Mouse (Mus musculus): ENCODE data around the gene Tmem59.

Tmem59 gene

DNA sequence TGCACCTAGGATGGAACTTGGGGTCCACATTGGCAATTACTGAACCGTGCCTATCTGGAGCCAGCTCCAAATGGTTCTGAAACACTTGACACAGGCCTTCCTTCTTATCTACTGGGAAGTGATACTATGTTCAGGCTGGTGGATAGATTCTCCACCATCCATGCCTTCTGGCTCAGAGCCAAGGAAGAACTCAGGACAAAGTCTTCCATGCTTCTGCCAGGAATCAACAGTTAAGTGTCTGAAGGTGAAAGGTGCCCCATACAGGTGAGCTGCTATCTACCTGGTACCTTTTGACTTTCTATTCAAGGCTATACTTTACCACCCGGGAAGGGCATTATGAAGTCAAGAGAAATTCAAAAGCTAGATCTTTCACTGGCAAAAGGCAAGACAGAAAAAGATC, 60.1 kb downstream of the Tmem59 start:
- no peak for DNase-seq (ENCODE audit: low spot score in 2 of 2)

DNA sequence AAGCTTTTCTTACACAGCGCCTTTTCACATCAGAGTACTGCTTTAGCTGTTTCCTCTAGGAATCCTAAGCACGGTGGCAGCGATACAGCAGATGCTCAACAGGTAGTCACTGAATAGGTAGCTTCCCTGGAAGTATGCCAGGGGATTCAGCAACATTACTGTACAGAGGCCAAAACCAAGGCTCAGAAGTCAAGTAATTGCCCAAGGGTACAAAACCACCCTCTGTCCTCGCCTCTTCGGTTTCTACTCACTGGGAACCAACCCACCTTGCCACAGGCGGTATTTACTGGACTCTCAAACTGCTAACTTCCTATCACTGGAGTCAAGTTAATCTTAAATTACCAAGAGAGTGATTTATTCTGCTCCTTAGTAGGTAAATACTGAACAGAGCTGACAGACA, 62.0 kb downstream of the Tmem59 start:
- no peak for DNase-seq (ENCODE audit: low spot score in 2 of 2)

DNA sequence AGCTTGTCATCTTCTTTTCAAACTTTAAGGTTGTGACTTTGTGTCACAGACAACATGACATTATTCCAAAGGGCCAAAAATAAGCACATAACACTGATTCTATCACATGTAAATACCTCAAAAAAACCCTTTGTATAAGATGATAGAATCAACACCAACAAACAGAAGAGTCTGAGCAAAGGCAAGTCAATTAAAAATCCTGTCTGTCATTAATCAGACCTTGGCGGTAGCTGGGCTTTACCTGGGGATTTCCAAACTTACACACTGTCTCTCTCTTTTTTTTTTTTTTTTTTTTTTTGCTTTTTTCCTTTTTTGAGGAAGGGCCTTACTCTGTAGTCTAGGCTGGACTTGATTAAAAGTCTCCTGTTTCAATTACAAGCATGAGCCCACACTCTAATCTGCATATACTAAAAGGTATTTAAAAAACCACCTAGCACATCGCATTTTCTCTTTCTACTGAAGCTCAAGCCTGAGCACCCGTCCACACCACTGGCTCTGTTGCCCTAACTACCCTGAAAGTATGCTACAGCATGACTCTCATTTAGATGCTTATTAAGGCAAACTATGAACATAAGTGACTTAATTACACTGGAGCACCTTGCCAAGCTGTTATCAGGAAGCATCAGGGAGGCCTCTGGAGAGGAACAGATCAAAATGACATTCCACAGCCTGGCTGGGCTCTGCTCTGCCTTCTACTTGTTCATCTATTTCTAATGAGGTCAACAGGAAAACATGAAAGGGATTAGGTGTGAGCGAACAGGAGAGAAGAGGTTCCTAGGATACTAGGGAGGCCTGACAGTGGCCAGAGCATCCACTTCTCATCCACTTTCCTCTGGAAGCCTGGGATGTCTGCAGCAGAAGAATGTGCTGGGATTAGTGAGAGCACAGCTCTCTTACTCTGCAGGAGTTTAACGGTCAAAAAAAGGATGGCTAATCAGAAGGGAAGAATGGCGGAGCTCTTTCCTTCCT, 65.5 kb downstream of the Tmem59 start:
- no peak for DNase-seq (ENCODE audit: low spot score in 2 of 2)

DNA sequence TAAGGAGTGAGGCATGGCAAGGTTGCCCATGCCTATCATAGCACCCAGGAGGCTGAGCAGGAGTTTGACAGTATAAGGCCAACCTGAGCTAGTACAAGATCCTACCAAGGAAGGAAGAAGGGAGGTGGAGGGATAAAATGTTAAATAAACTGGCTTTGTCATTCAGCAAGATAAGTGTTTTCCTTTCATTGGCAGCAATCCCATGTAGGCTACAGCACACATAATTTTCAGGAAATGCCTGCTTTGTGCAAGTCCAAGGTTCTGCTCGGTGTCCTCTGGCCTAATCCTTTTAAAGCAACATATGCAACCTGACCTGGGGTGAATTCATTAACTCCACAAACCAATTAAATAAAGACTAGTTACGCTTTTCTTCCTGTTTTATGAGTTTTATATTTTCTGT, 67.2 kb downstream of the Tmem59 start:
- no peak for DNase-seq (ENCODE audit: low spot score in 2 of 2)

DNA sequence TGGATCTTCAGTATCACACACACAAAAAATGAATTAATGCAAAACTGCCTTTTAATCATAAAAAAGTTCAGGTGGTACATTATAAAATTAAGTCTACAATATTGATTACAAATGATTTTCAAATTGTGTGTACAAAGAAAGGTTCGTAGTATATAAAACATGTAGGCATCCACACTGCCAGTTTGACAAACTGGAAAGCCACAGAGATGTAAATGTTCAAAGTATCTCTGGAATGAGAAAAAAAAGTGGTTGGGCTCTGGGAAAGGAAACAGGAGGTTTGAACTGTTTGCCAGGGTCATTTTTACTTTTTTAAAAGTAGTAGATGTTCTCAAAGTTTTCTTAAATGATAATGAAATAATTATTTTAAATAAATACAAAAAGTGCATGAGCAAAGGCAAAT, 67.8 kb downstream of the Tmem59 start:
- no peak for DNase-seq (ENCODE audit: low spot score in 2 of 2)

DNA sequence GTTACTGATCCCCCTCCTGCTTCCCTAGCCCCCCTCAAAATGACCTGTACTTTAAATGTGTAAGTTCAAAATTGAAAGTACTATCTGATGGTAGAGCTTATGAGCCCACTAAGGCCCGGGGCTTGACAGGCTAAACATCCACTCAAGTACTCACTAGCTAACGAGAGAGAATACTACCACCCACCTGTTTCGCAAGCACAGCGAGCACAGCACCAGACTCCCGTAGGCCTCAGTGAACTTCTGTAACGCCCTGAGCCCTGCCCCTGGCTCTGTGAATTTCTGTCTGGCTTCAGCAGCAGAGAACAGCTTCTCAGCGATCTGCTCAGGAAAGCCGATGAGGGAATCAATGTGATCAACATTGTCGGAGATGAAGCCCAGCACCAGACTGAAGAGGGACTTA, 68.9 kb downstream of the Tmem59 start:
- no peak for DNase-seq (ENCODE audit: low spot score in 2 of 2)

DNA sequence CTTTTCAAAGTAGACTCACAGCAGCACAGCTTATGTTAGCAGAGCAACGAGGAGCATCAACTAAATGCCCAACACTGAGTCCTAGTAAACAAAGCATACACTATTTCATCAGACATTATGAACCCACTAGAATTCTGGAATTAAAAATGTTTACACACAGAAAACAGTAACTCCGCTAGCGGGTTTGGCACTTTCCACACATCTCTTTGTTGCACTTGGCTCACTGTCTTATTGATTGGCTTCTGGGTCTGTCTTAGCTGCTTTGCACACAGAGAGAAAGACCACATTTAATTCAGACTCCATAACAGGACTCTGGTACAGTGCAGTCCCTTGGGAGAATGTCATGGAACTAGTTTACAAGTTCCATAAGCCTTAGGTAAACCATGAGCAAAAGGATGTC, 69.9 kb downstream of the Tmem59 start:
- no peak for DNase-seq (ENCODE audit: low spot score in 2 of 2)

DNA sequence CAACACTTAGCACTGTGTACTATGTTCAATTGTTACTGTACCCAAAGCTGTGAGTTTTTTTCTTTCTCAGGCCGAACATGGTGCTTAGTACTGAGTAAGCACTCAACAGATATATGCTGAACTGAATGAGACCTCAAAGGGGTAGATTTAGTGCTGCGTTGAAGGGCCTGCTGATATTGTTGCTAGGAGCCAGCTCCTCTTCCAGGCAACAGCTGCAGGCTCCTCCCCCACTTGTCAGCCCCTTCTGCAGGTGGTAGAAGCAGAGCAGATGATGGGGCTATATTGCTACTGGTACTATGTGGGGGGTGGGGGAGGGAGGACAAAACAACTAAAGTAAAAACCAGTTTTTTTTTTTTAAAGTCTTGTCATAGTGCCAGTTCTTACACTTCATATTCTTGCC, 71.3 kb downstream of the Tmem59 start:
- DNase-seq (ENCODE audit: low spot score in 2 of 2), result no peak

DNA sequence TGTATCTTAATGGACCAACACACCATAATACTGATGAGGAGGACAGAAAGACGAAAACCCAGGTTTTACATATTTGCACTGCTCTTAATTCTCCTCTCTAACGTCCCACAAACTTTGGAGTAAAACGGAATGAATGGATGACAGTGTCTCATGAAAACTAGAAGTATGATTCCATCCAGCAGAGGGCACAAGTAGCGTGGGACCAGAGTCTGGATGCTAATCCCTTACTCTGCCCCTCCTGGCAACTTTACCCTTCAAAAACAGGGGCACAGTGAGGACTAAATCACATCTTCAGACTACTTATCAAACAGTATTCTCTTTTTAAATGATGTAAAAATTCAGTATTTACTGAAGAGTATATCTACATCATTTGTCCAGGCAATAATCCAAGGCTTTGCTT, 72.3 kb downstream of the Tmem59 start:
- no peak for DNase-seq (ENCODE audit: low spot score in 2 of 2)

All from right cerebral cortex, postnatal 36 days (tissue).